Mouse (Mus musculus) forebrain, embryonic 15.5 days (tissue): Measurements from ENCODE around the gene Ppara. TPM values are rescaled to one million over a fixed set of nuclear protein-coding genes. Genes with fewer than 3 reads are reported as not detected.

Experiments used
- ATAC-seq: fragments of 200-750 bp; cut with Nextera tagmentation; replicated peaks from 2 replicates; pipeline ENCODE4 v1.8.0; 2017; ENCODE audit warnings: mild to moderate bottlenecking, moderate TSS enrichment, moderate library complexity
- H3K27ac ChIP-seq: fragments of 300-500 bp; sonication (generic); replicated peaks from 2 replicates; pipeline ENCODE4 v1.5.1; 2015; ENCODE audit warnings: mild to moderate bottlenecking, inconsistent platforms
- H3K27me3 ChIP-seq: fragments of 300-500 bp; sonication (generic); 2 replicates; pipeline ENCODE4 v1.6.1; 2015; ENCODE audit warnings: inconsistent platforms
- H3K36me3 ChIP-seq: fragments of 300-500 bp; sonication (generic); 2 replicates; pipeline ENCODE4 v1.6.1; 2015; ENCODE audit warnings: mild to moderate bottlenecking, inconsistent platforms
- H3K4me1 ChIP-seq: fragments of 300-500 bp; sonication (generic); 2 replicates; pipeline ENCODE4 v1.6.1; 2015; ENCODE audit warnings: inconsistent platforms
- H3K4me2 ChIP-seq: fragments of 300-500 bp; sonication (generic); replicated peaks from 2 replicates; pipeline ENCODE4 v1.6.1; 2015; ENCODE audit warnings: mild to moderate bottlenecking, inconsistent platforms
- H3K4me3 ChIP-seq: fragments of 300-500 bp; sonication (generic); 2 replicates; pipeline ENCODE4 v1.5.1; 2015; ENCODE audit warnings: mild to moderate bottlenecking, inconsistent platforms
- H3K9ac ChIP-seq: fragments of 300-500 bp; sonication (generic); replicated peaks from 2 replicates; pipeline ENCODE4 v1.6.1; 2015; ENCODE audit warnings: mild to moderate bottlenecking, inconsistent platforms
- H3K9me3 ChIP-seq: fragments of 300-500 bp; sonication (generic); 2 replicates; pipeline ENCODE4 v1.6.1; 2016; ENCODE audit warnings: inconsistent platforms
- WGBS: fragments of 180-500 bp; shearing (Covaris S2); methylation state at CpG from one replicate; pipeline ENCODE4 v1.1.7; 2015; ENCODE audit warnings: mixed read lengths; 5-methylcytosine and 5-hydroxymethylcytosine counted together
- polyA plus RNA-seq: library from polyadenylated mRNA; unstranded; fragments of >200 nt; fragmentation: Nextera tagmentation; extraction: Ambion mirVana; gene quantifications from 2 replicates; pipeline ENCODE4 v1.2.1, GENCODE M21; 2015

Ppara gene
- polyA plus RNA-seq, 1 experiment from 2014 or later, result 1.5 TPM

- no peak for ATAC-seq
- H3K4me2 ChIP-seq, result no peak overlapping the region
- no peaks in the 10 kb centered on the region for H3K36me3 ChIP-seq
- 39% methylated on average over 8 of the region's 8 CpGs for WGBS
- peaks cover 60% of the 10 kb centered on the region for H3K27me3 ChIP-seq
- no peak overlapping the region for H3K4me3 ChIP-seq
- no peak overlapping the region for H3K27ac ChIP-seq
- no peak overlapping the region for H3K9ac ChIP-seq
- H3K4me1 ChIP-seq, result peaks cover 18% of the 10 kb centered on the region
- H3K9me3 ChIP-seq, result no peaks in the 10 kb centered on the region
Observed at GRCm38 (mm10) chr15:85734148-85734547, 635 bp upstream of the Ppara start.

GRCm38 (mm10) chr15:85735063-85735835 is 466 bp downstream of the Ppara start:
- H3K9me3 ChIP-seq, result no peaks in the 10 kb centered on the region
- peak overlapping the region; percentile 85 for H3K4me2 ChIP-seq
- ATAC-seq, result peak; percentile 88
- no peak overlapping the region for H3K27ac ChIP-seq
- H3K27me3 ChIP-seq, result peaks cover 60% of the 10 kb centered on the region
- WGBS, result 1% methylated on average over 78 of the region's 78 CpGs
- peak overlapping the region; percentile 26 for H3K9ac ChIP-seq
- peak overlapping the region; percentile 62 for H3K4me3 ChIP-seq
- H3K4me1 ChIP-seq, result peaks cover 18% of the 10 kb centered on the region
- H3K36me3 ChIP-seq, result no peaks in the 10 kb centered on the region

GRCm38 (mm10) chr15:85735836-85736190 is 1.0 kb downstream of the Ppara start:
- ATAC-seq, result 0 out of 2 replicates have a peak, but pooled peaks have one; percentile 11
- Histone ChIP-seq H3K36me3 (no peaks in the 10 kb centered on the region), H3K4me3 (peak overlapping the region; percentile 62), H3K9ac (peak overlapping the region; percentile 26), H3K4me1 (peaks cover 18% of the 10 kb centered on the region), H3K4me2 (peak overlapping the region; percentile 85), H3K27ac (no peak overlapping the region), H3K9me3 (no peaks in the 10 kb centered on the region), H3K27me3 (peaks cover 60% of the 10 kb centered on the region)
- WGBS, result 1% methylated on average over 25 of the region's 25 CpGs

- Histone ChIP-seq H3K36me3 (no peaks in the 10 kb centered on the region), H3K9me3 (no peaks in the 10 kb centered on the region), H3K27ac (no peak overlapping the region), H3K27me3 (peaks cover 60% of the 10 kb centered on the region), H3K4me2 (no peak overlapping the region), H3K9ac (no peak overlapping the region), H3K4me3 (no peak overlapping the region), H3K4me1 (peaks cover 18% of the 10 kb centered on the region)
- ATAC-seq, result no peak
- WGBS, result 58% methylated on average over 10 of the region's 10 CpGs
Observed at GRCm38 (mm10) chr15:85736506-85736905, 1.7 kb downstream of the Ppara start.

GRCm38 (mm10) chr15:85738416-85738815 is 3.6 kb downstream of the Ppara start:
- no peak overlapping the region for H3K4me3 ChIP-seq
- H3K27me3 ChIP-seq, result peaks cover 43% of the 10 kb centered on the region
- H3K9ac ChIP-seq, result no peak overlapping the region
- H3K27ac ChIP-seq, result no peak overlapping the region
- no peaks in the 10 kb centered on the region for H3K36me3 ChIP-seq
- WGBS, result 73% methylated on average over 3 of the region's 3 CpGs
- no peak for ATAC-seq
- no peak overlapping the region for H3K4me2 ChIP-seq
- H3K4me1 ChIP-seq, result peaks cover 18% of the 10 kb centered on the region
- H3K9me3 ChIP-seq, result no peaks in the 10 kb centered on the region

- Histone ChIP-seq H3K4me3 (no peak overlapping the region), H3K9me3 (no peaks in the 10 kb centered on the region), H3K27ac (no peak overlapping the region), H3K4me2 (no peak overlapping the region), H3K36me3 (no peaks in the 10 kb centered on the region), H3K4me1 (peaks cover 18% of the 10 kb centered on the region), H3K9ac (no peak overlapping the region), H3K27me3 (peaks cover 38% of the 10 kb centered on the region)
- WGBS, result 82% methylated on average over 5 of the region's 5 CpGs
- no peak for ATAC-seq
Observed at GRCm38 (mm10) chr15:85738939-85739338, 4.2 kb downstream of the Ppara start.

GRCm38 (mm10) chr15:85742608-85743007 is 7.8 kb downstream of the Ppara start:
- Histone ChIP-seq H3K9me3 (no peaks in the 10 kb centered on the region), H3K4me1 (no peaks in the 10 kb centered on the region), H3K36me3 (no peaks in the 10 kb centered on the region), H3K27ac (no peak overlapping the region), H3K9ac (no peak overlapping the region), H3K4me2 (no peak overlapping the region), H3K4me3 (no peak overlapping the region), H3K27me3 (0 out of 2 replicates have a peak, but pooled peaks cover 3% of the 10 kb centered on the region)
- WGBS, result 89% methylated on average over 9 of the region's 9 CpGs
- ATAC-seq, result no peak

GRCm38 (mm10) chr15:85743946-85744345 is 9.2 kb downstream of the Ppara start:
- no peak for ATAC-seq
- WGBS, result 82% methylated on average over 3 of the region's 3 CpGs
- Histone ChIP-seq H3K27ac (no peak overlapping the region), H3K4me2 (no peak overlapping the region), H3K27me3 (no peaks in the 10 kb centered on the region), H3K36me3 (no peaks in the 10 kb centered on the region), H3K9me3 (no peaks in the 10 kb centered on the region), H3K4me3 (no peak overlapping the region), H3K4me1 (no peaks in the 10 kb centered on the region), H3K9ac (no peak overlapping the region)

- no peak for ATAC-seq
- WGBS, result 71% methylated on average over 8 of the region's 8 CpGs
- H3K36me3 ChIP-seq, result no peaks in the 10 kb centered on the region
Observed at GRCm38 (mm10) chr15:85746178-85746577, 11.4 kb downstream of the Ppara start.

GRCm38 (mm10) chr15:85746671-85747070 is 11.9 kb downstream of the Ppara start:
- Histone ChIP-seq H3K27me3 (no peaks in the 10 kb centered on the region), H3K9ac (no peak overlapping the region), H3K4me2 (no peak overlapping the region), H3K4me3 (no peak overlapping the region), H3K27ac (no peak overlapping the region), H3K36me3 (no peaks in the 10 kb centered on the region), H3K9me3 (peaks cover 3% of the 10 kb centered on the region; the same call in 1 of the 2 replicates), H3K4me1 (no peaks in the 10 kb centered on the region)
- WGBS, result 84% methylated on average over 13 of the region's 13 CpGs
- ATAC-seq, result no peak

More at GRCm38 (mm10) chr15:85746178-85746577, 11.4 kb downstream of the Ppara start:
- Histone ChIP-seq H3K9ac (no peak overlapping the region), H3K9me3 (no peaks in the 10 kb centered on the region), H3K4me2 (no peak overlapping the region), H3K27me3 (no peaks in the 10 kb centered on the region), H3K4me3 (no peak overlapping the region), H3K27ac (no peak overlapping the region), H3K4me1 (no peaks in the 10 kb centered on the region)

GRCm38 (mm10) chr15:85747951-85748350 is 13.2 kb downstream of the Ppara start:
- H3K4me1 ChIP-seq, result no peaks in the 10 kb centered on the region
- no peak for ATAC-seq
- H3K4me3 ChIP-seq, result no peak overlapping the region
- H3K9me3 ChIP-seq, result peaks cover 6% of the 10 kb centered on the region; the same call in 1 of the 2 replicates
- 82% methylated on average over 5 of the region's 5 CpGs for WGBS
- H3K9ac ChIP-seq, result no peak overlapping the region
- H3K4me2 ChIP-seq, result no peak overlapping the region
- no peaks in the 10 kb centered on the region for H3K27me3 ChIP-seq
- H3K36me3 ChIP-seq, result no peaks in the 10 kb centered on the region
- H3K27ac ChIP-seq, result no peak overlapping the region

- Histone ChIP-seq H3K27me3 (no peaks in the 10 kb centered on the region), H3K4me3 (no peak overlapping the region), H3K9me3 (peaks cover 6% of the 10 kb centered on the region; the same call in 1 of the 2 replicates), H3K4me1 (no peaks in the 10 kb centered on the region), H3K9ac (no peak overlapping the region), H3K4me2 (no peak overlapping the region), H3K27ac (no peak overlapping the region), H3K36me3 (no peaks in the 10 kb centered on the region)
- 78% methylated on average over 3 of the region's 3 CpGs for WGBS
- no peak for ATAC-seq
Observed at GRCm38 (mm10) chr15:85748466-85748865, 13.7 kb downstream of the Ppara start.

GRCm38 (mm10) chr15:85749141-85749540 is 14.4 kb downstream of the Ppara start:
- Histone ChIP-seq H3K9ac (no peak overlapping the region), H3K36me3 (no peaks in the 10 kb centered on the region), H3K4me1 (no peaks in the 10 kb centered on the region), H3K4me2 (no peak overlapping the region), H3K9me3 (peaks cover 6% of the 10 kb centered on the region; the same call in 1 of the 2 replicates), H3K27me3 (no peaks in the 10 kb centered on the region), H3K27ac (no peak overlapping the region), H3K4me3 (no peak overlapping the region)
- no peak for ATAC-seq
- 95% methylated on average over 9 of the region's 9 CpGs for WGBS
